23 mouse cellular contexts compared by ENCODE assay signal in the genomic region with DNA sequence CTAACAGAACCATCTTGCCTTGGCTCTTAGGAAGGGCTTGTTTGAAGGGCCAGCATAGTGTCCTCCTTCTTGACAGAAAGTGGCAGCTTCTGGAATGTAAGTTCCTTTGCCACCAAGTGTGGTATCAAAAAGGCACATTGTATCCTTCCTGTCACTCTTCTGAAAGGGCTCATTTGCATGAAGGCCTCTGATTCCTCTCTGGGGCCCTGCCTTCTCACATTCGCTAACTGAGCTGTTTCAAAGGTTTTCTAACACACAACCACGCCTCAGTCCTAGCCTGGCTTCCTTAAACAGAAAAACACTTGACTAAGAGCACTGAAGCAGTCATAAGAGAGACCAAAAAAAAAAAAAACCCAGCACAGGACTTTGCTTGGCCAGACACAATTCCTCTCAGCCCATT.
DNase-seq lines count a peak whose midpoint lies in the region; ATAC-seq lines count a peak whose summit lies in the region.
"Had no signal": no experiment of that assay in that cellular context is flagged by ENCODE, and none has a peak within 500 bp of the region (broad histone marks: within the 10 kb centered on the region; RNA-seq: fewer than 3 reads in every experiment).

No protein-coding gene starts in this region.

- H3K36me3 ChIP-seq in midbrain, embryonic 11.5 days (ENCODE audit: control insufficient read depth, insufficient read depth, low read length), result peaks cover 2% of the 10 kb centered on the region; the same call in 1 of the 2 replicates
- peaks cover 4% of the 10 kb centered on the region; the same call in 1 of the 2 replicates for H3K36me3 ChIP-seq in midbrain, embryonic 15.5 days (replicated peaks)

- no peak overlapping the region for H3K27ac ChIP-seq in midbrain, embryonic 11.5 days (ENCODE audit: low read depth, low read length)
- no peak overlapping the region for H3K27ac ChIP-seq in midbrain, embryonic 15.5 days
- H3K27ac ChIP-seq: forebrain, embryonic 12.5 days; hindbrain, postnatal 0 days; layer of hippocampus, adult 2 months; limb, embryonic 15.5 days; midbrain, embryonic 13.5 days; neural tube, embryonic 15.5 days had no signal

- DNase-seq in midbrain, embryonic 11.5 days (ENCODE audit: low spot score, missing footprints), result no peak
- DNase-seq in A20 (ENCODE audit: low read depth, low spot score), result peak; percentile 57
- DNase-seq in CD4-positive helper T cell, adult 2 months (ENCODE audit: low read depth, low spot score), result peak; percentile 63
- no peak for DNase-seq in cerebellum, adult 11 months
- no peak for DNase-seq in kidney, adult 8-10 months
- DNase-seq: adrenal gland, postnatal 36 days; cerebellum, adult 2 months; cerebellum, postnatal 36 days; gastrocnemius, postnatal 10 days; heart, adult 18-20 months; heart, postnatal 36 days; kidney, adult 18-20 months; kidney, postnatal 10 days; right cerebral cortex, postnatal 14 days had no signal

- H3K27me3 ChIP-seq in midbrain, embryonic 11.5 days (ENCODE audit: control insufficient read depth, insufficient read depth, low read length), result no peaks in the 10 kb centered on the region
- H3K27me3 ChIP-seq in midbrain, embryonic 15.5 days (replicated peaks), result no peaks in the 10 kb centered on the region; the same call in 1 of the 2 replicates
- H3K27me3 ChIP-seq: limb, embryonic 15.5 days; neural tube, embryonic 15.5 days had no signal

- H3K9me3 ChIP-seq in midbrain, embryonic 11.5 days (ENCODE audit: control insufficient read depth, low read length), result no peaks in the 10 kb centered on the region
- H3K9me3 ChIP-seq in midbrain, embryonic 15.5 days, result no peaks in the 10 kb centered on the region
- H3K9me3 ChIP-seq: forebrain, embryonic 12.5 days; limb, embryonic 15.5 days; midbrain, embryonic 13.5 days; neural tube, embryonic 15.5 days had no signal

- ATAC-seq in midbrain, embryonic 11.5 days (ENCODE audit: low FRiP score), result 0 out of 2 replicates have a peak, but pooled peaks have one; percentile 34
- no peak for ATAC-seq in midbrain, embryonic 15.5 days (replicated peaks)
- peak; percentile 95 for ATAC-seq in inflammation-experienced regulatory T-cells, adult 6 months
- ATAC-seq: hindbrain, postnatal 0 days; midbrain, embryonic 13.5 days had no signal

- peaks cover 9% of the 10 kb centered on the region for H3K4me1 ChIP-seq in midbrain, embryonic 11.5 days (ENCODE audit: control insufficient read depth, insufficient read depth, low read length)
- 0 out of 2 replicates have a peak, but pooled peaks cover 7% of the 10 kb centered on the region for H3K4me1 ChIP-seq in midbrain, embryonic 15.5 days

- no peak overlapping the region for H3K4me3 ChIP-seq in midbrain, embryonic 11.5 days (ENCODE audit: low read depth, low read length)
- no peak overlapping the region for H3K4me3 ChIP-seq in midbrain, embryonic 15.5 days
- H3K4me3 ChIP-seq: forebrain, embryonic 12.5 days; layer of hippocampus, adult 2 months; limb, embryonic 15.5 days; midbrain, embryonic 13.5 days; myocyte; neural tube, embryonic 15.5 days had no signal

- no peak overlapping the region for H3K4me2 ChIP-seq in midbrain, embryonic 11.5 days
- H3K4me2 ChIP-seq in midbrain, embryonic 15.5 days, result no peak overlapping the region
- H3K4me2 ChIP-seq: forebrain, embryonic 12.5 days; limb, embryonic 15.5 days; midbrain, embryonic 13.5 days; neural tube, embryonic 15.5 days had no signal

- 34% methylated on average over 2 of the region's 2 CpGs for WGBS in midbrain, embryonic 11.5 days
- 41% methylated on average over 2 of the region's 2 CpGs for WGBS in midbrain, embryonic 15.5 days

- no peak overlapping the region for H3K9ac ChIP-seq in midbrain, embryonic 11.5 days (ENCODE audit: low read length)
- no peak overlapping the region for H3K9ac ChIP-seq in midbrain, embryonic 15.5 days
- H3K9ac ChIP-seq: forebrain, embryonic 12.5 days; limb, embryonic 15.5 days; midbrain, embryonic 13.5 days; neural tube, embryonic 15.5 days had no signal

Comparison
In these comparisons a context has a peak if more than half of its experiments do, and no peak if none do; other contexts are left out.
1. DNase-seq: peak in A20 (single experiment) and CD4-positive helper T cell, adult 2 months (single experiment); none in midbrain, embryonic 11.5 days (single experiment), cerebellum, adult 11 months (single experiment) and kidney, adult 8-10 months (0 of 2).